Comparison of ENCODE assay signal across 8 mouse cellular contexts in genomic region chr10:79745411-79745810, GRCm38 (mm10). TPM values are rescaled to one million over a fixed set of nuclear protein-coding genes. Genes with fewer than 3 reads are reported as not detected.
DNase-seq lines count a peak whose midpoint lies in the region; ATAC-seq lines count a peak whose summit lies in the region.

No protein-coding gene starts in this region.

- WGBS in neural tube, embryonic 11.5 days: 96% methylated on average over 3 of the region's 3 CpGs
- WGBS in hindbrain, embryonic 11.5 days: 87% methylated on average over 3 of the region's 3 CpGs
- WGBS in liver, embryonic 12.5 days (ENCODE audit: insufficient replicate concordance): 82% methylated on average over 3 of the region's 3 CpGs

- H3K4me3 ChIP-seq in neural tube, embryonic 11.5 days (ENCODE audit: low read depth, low read length): 0 out of 2 replicates have a peak overlapping the region, but pooled peaks have one; percentile 60
- H3K4me3 ChIP-seq in hindbrain, embryonic 11.5 days (ENCODE audit: low read depth, low read length): peak overlapping the region; percentile 62; the same call in 1 of the 2 replicates
- H3K4me3 ChIP-seq in liver, embryonic 12.5 days: peak overlapping the region; percentile 71

- H3K9ac ChIP-seq in neural tube, embryonic 11.5 days (ENCODE audit: low read length): no peak overlapping the region
- no peak overlapping the region for H3K9ac ChIP-seq in hindbrain, embryonic 11.5 days (ENCODE audit: low read depth, low read length)
- H3K9ac ChIP-seq in liver, embryonic 12.5 days: peak overlapping the region; percentile 72; the same call in 1 of the 2 replicates

- no peaks in the 10 kb centered on the region for H3K27me3 ChIP-seq in neural tube, embryonic 11.5 days (ENCODE audit: control insufficient read depth, insufficient read depth, low read length)
- no peaks in the 10 kb centered on the region for H3K27me3 ChIP-seq in hindbrain, embryonic 11.5 days (ENCODE audit: control insufficient read depth, insufficient read depth, low read length)
- H3K27me3 ChIP-seq in liver, embryonic 12.5 days (replicated peaks): no peaks in the 10 kb centered on the region

- H3K36me3 ChIP-seq in neural tube, embryonic 11.5 days (ENCODE audit: control insufficient read depth, insufficient read depth, low read length): peaks cover 16% of the 10 kb centered on the region
- peaks cover 4% of the 10 kb centered on the region; the same call in 1 of the 2 replicates for H3K36me3 ChIP-seq in hindbrain, embryonic 11.5 days (ENCODE audit: control insufficient read depth, insufficient read depth, low read length)
- peaks cover 40% of the 10 kb centered on the region for H3K36me3 ChIP-seq in liver, embryonic 12.5 days

- peaks cover 3% of the 10 kb centered on the region; the same call in 1 of the 2 replicates for H3K4me1 ChIP-seq in neural tube, embryonic 11.5 days (ENCODE audit: control insufficient read depth, insufficient read depth, low read length)
- no peaks in the 10 kb centered on the region for H3K4me1 ChIP-seq in hindbrain, embryonic 11.5 days (replicated peaks; ENCODE audit: control insufficient read depth, insufficient read depth, low read length)
- H3K4me1 ChIP-seq in liver, embryonic 12.5 days: peaks cover 32% of the 10 kb centered on the region

- no peak for DNase-seq in neural tube, embryonic 11.5 days (ENCODE audit: low spot score)
- no peak for DNase-seq in neural tube, embryonic 10.5 days (ENCODE audit: extremely low spot score, low spot score)
- no peak for DNase-seq in hindbrain, embryonic 11.5 days (ENCODE audit: low spot score)
- no peak for DNase-seq in layer of hippocampus, adult 9-11 months
- DNase-seq in cerebellum, adult 8-10 months: no peak
- DNase-seq in left cerebral cortex, postnatal 36 days (ENCODE audit: low spot score in 2 of 2): no peak

- H3K27ac ChIP-seq in neural tube, embryonic 11.5 days (ENCODE audit: low read depth, low read length): no peak overlapping the region
- H3K27ac ChIP-seq in hindbrain, embryonic 11.5 days (ENCODE audit: low read depth, low read length): no peak overlapping the region
- no peak overlapping the region for H3K27ac ChIP-seq in liver, embryonic 12.5 days

- peak overlapping the region; percentile 60 for H3K4me2 ChIP-seq in neural tube, embryonic 11.5 days (ENCODE audit: low read depth)
- H3K4me2 ChIP-seq in hindbrain, embryonic 11.5 days (replicated peaks; ENCODE audit: low read depth, low read length): peak overlapping the region; percentile 63
- H3K4me2 ChIP-seq in liver, embryonic 12.5 days: peak overlapping the region; percentile 84

- ATAC-seq in neural tube, embryonic 11.5 days (ENCODE audit: insufficient read depth, low FRiP score, low TSS enrichment): no peak
- no peak for ATAC-seq in hindbrain, embryonic 11.5 days (ENCODE audit: low FRiP score)
- ATAC-seq in liver, embryonic 12.5 days: no peak
- ATAC-seq in megakaryocyte-erythroid progenitor cell, adult 5-6 weeks (replicated peaks; ENCODE audit: low FRiP score, low TSS enrichment, poor library complexity, severe bottlenecking): no peak

- no peaks in the 10 kb centered on the region for H3K9me3 ChIP-seq in neural tube, embryonic 11.5 days (ENCODE audit: control insufficient read depth, low read length)
- no peaks in the 10 kb centered on the region for H3K9me3 ChIP-seq in hindbrain, embryonic 11.5 days (ENCODE audit: control insufficient read depth, low read length)
- no peaks in the 10 kb centered on the region for H3K9me3 ChIP-seq in liver, embryonic 12.5 days (replicated peaks)

- intact Hi-C loops in left cerebral cortex, postnatal 36 days (cut with DNase I): no loop called here

RNA-seq across cellular contexts. Expression of gene Polrmt, which starts 1.0 kb away (rescaled TPM):
- polyA plus RNA-seq in neural tube, embryonic 11.5 days (2014; fragmentation: Nextera tagmentation; extraction: Ambion mirVana): 29.5 and 34.1 TPM in 2 replicates
- polyA plus RNA-seq in hindbrain, embryonic 11.5 days (2014; fragmentation: Nextera tagmentation; extraction: Ambion mirVana): 23.5 and 26.8 TPM in 2 replicates
- 28.3 and 30.1 TPM in 2 replicates for polyA plus RNA-seq in liver, embryonic 12.5 days (2016; fragmentation: Nextera tagmentation; extraction: Ambion mirVana)
- 10 to 100 TPM; 44.9 to 49.7 TPM for total RNA-seq in left cerebral cortex, postnatal 36 days (2021)
- total RNA-seq in megakaryocyte-erythroid progenitor cell, adult 5-6 weeks (2014; fragmentation: Nextera tagmentation): 45.2 and 51.7 TPM in 2 replicates
- 17.6 and 21.2 TPM in 2 replicates for total RNA-seq in megakaryocyte-erythroid progenitor cell, adult 5-6 weeks (2017)

RNA-seq across cellular contexts. Expression of gene Fgf22, which starts 9.5 kb away (rescaled TPM):
- polyA plus RNA-seq in neural tube, embryonic 11.5 days (2014; fragmentation: Nextera tagmentation; extraction: Ambion mirVana): 0.20 and 0.84 TPM in 2 replicates
- 0.18 and 0.48 TPM in 2 replicates for polyA plus RNA-seq in hindbrain, embryonic 11.5 days (2014; fragmentation: Nextera tagmentation; extraction: Ambion mirVana)
- polyA plus RNA-seq in liver, embryonic 12.5 days (2016; fragmentation: Nextera tagmentation; extraction: Ambion mirVana): 0.11 and 0.13 TPM in 2 replicates
- 1 to 10 TPM; 4.0 to 4.7 TPM for total RNA-seq in left cerebral cortex, postnatal 36 days (2021)
- total RNA-seq in megakaryocyte-erythroid progenitor cell, adult 5-6 weeks (2014; fragmentation: Nextera tagmentation): not detected in 2 replicates
- total RNA-seq in megakaryocyte-erythroid progenitor cell, adult 5-6 weeks (2017): not detected in 2 replicates

RNA-seq across cellular contexts. Expression of gene Rnf126, which starts 21.3 kb away (rescaled TPM):
- polyA plus RNA-seq in neural tube, embryonic 11.5 days (2014; fragmentation: Nextera tagmentation; extraction: Ambion mirVana): 99.7 and 101 TPM in 2 replicates
- 79.4 and 80.5 TPM in 2 replicates for polyA plus RNA-seq in hindbrain, embryonic 11.5 days (2014; fragmentation: Nextera tagmentation; extraction: Ambion mirVana)
- 79.6 and 80.4 TPM in 2 replicates for polyA plus RNA-seq in liver, embryonic 12.5 days (2016; fragmentation: Nextera tagmentation; extraction: Ambion mirVana)
- total RNA-seq in left cerebral cortex, postnatal 36 days (2021): 100 to 1,000 TPM in 1 of 2 experiments, 10 to 100 TPM in 1; 92.7 to 104 TPM
- total RNA-seq in megakaryocyte-erythroid progenitor cell, adult 5-6 weeks (2014; fragmentation: Nextera tagmentation): 76.0 and 106 TPM in 2 replicates
- 16.2 and 20.8 TPM in 2 replicates for total RNA-seq in megakaryocyte-erythroid progenitor cell, adult 5-6 weeks (2017)

RNA-seq across cellular contexts. Expression of gene Hcn2, which starts 29.0 kb away (rescaled TPM):
- 0.28 and 0.57 TPM in 2 replicates for polyA plus RNA-seq in neural tube, embryonic 11.5 days (2014; fragmentation: Nextera tagmentation; extraction: Ambion mirVana)
- 0.15 and 0.20 TPM in 2 replicates for polyA plus RNA-seq in hindbrain, embryonic 11.5 days (2014; fragmentation: Nextera tagmentation; extraction: Ambion mirVana)
- polyA plus RNA-seq in liver, embryonic 12.5 days (2016; fragmentation: Nextera tagmentation; extraction: Ambion mirVana): 0.11 TPM in 1 of 2 replicates, not detected in the other
- total RNA-seq in left cerebral cortex, postnatal 36 days (2021): 100 to 1,000 TPM; 128 to 152 TPM
- total RNA-seq in megakaryocyte-erythroid progenitor cell, adult 5-6 weeks (2014; fragmentation: Nextera tagmentation): 0.50 TPM in 1 of 2 replicates, not detected in the other
- total RNA-seq in megakaryocyte-erythroid progenitor cell, adult 5-6 weeks (2017): not detected in 2 replicates

RNA-seq across cellular contexts. Expression of gene Fstl3, which starts 31.7 kb away (rescaled TPM):
- polyA plus RNA-seq in neural tube, embryonic 11.5 days (2014; fragmentation: Nextera tagmentation; extraction: Ambion mirVana): 1.3 and 1.7 TPM in 2 replicates
- 1.5 TPM in 2 replicates for polyA plus RNA-seq in hindbrain, embryonic 11.5 days (2014; fragmentation: Nextera tagmentation; extraction: Ambion mirVana)
- polyA plus RNA-seq in liver, embryonic 12.5 days (2016; fragmentation: Nextera tagmentation; extraction: Ambion mirVana): 0.80 and 0.98 TPM in 2 replicates
- total RNA-seq in left cerebral cortex, postnatal 36 days (2021): 1 to 10 TPM; 2.8 to 3.6 TPM
- total RNA-seq in megakaryocyte-erythroid progenitor cell, adult 5-6 weeks (2014; fragmentation: Nextera tagmentation): 0.49 and 0.96 TPM in 2 replicates
- total RNA-seq in megakaryocyte-erythroid progenitor cell, adult 5-6 weeks (2017): 0.66 and 0.80 TPM in 2 replicates
